In the genomic region with DNA sequence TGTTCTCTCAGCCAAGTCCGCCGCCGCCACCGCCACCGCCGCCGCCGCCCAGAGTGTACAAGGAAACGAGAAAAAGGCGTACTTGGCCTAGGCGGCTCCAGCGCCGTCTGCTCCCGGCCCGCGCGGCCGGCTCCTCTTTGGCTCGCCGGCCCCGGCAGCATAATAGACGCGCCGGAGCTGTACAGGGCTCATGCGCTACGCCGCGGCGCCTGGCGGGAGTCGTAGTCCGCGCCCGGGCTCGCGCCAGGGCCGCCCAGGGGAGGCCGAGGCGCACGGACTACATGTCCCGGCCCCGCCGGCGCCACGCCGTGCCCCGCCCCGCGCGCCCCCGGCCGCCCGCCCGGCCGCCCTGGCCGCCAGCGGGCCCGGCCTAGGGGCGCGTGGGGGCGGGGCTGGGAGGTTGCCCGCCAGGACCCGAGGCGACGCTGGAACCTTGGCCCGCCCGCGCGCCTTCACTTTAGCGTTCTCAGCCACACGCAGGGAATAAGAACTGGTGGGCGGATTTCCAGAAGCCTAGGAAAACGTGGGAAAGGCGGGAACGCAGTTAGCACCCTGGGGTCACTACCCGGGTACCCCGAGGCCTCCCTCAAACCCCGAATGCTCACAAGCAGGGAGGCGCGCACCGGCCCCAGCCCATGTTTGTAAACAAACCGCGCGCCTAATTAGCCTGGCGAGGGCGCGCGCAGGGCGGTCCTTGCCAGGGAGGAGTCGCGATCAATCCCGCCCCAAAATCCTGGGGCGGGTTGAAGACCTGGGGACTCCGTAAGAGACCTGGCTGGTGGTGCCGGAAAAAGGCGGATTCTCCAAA, we compare ENCODE assay signal across 8 mouse cellular contexts. TPM values are rescaled to one million over a fixed set of nuclear protein-coding genes. Genes with fewer than 3 reads are reported as not detected.
A peak's percentile ranks its signal among the peaks of the same experiment; 100 is the strongest.
DNase-seq lines count a peak whose midpoint lies in the region; ATAC-seq and TF ChIP-seq lines count a peak whose summit lies in the region.

No protein-coding gene starts in this region.

- peaks cover 32% of the 10 kb centered on the region for H3K36me3 ChIP-seq in forebrain, embryonic 10.5 days (replicated peaks)
- H3K36me3 ChIP-seq in heart, embryonic 15.5 days: no peaks in the 10 kb centered on the region
- no peaks in the 10 kb centered on the region for H3K36me3 ChIP-seq in liver, embryonic 14.5 days (replicated peaks; ENCODE audit: control insufficient read depth, insufficient read depth, low read depth)
- H3K36me3 ChIP-seq in neural tube, embryonic 11.5 days (ENCODE audit: control insufficient read depth, insufficient read depth, low read length): no peaks in the 10 kb centered on the region; the same call in 1 of the 2 replicates
- no peaks in the 10 kb centered on the region for H3K36me3 ChIP-seq in stomach, postnatal 0 days (ENCODE audit: control insufficient read depth, insufficient read depth, low read length)

- ATAC-seq in CD4-positive, CD25-positive, alpha-beta regulatory T cell, adult 4 months: peak; percentile 89
- peak; percentile 98 for ATAC-seq in heart, embryonic 15.5 days (replicated peaks; ENCODE audit: insufficient number of reproducible peaks, insufficient read depth, low FRiP score, low read depth)
- peak; percentile 92 for ATAC-seq in liver, embryonic 14.5 days (ENCODE audit: insufficient read depth)
- ATAC-seq in neural tube, embryonic 11.5 days (ENCODE audit: insufficient read depth, low FRiP score, low TSS enrichment): peak; percentile 98
- ATAC-seq in stomach, postnatal 0 days (ENCODE audit: low FRiP score, low TSS enrichment): peak; percentile 98

- peak overlapping the region; percentile 99 for H3K4me3 ChIP-seq in forebrain, embryonic 10.5 days
- H3K4me3 ChIP-seq in heart, embryonic 15.5 days: peak overlapping the region; percentile 76
- H3K4me3 ChIP-seq in liver, embryonic 14.5 days (ENCODE audit: insufficient read depth in 1 of 2, low read depth in 2 of 2, low read length in 2 of 2): peak overlapping the region; percentile 84
- H3K4me3 ChIP-seq in neural tube, embryonic 11.5 days (ENCODE audit: low read depth, low read length): peak overlapping the region; percentile 98
- H3K4me3 ChIP-seq in stomach, postnatal 0 days (ENCODE audit: low read depth, low read length): peak overlapping the region; percentile 95

- TF ChIP-seq CTCF in liver, embryonic 14.5 days (IDR thresholded peaks at IDR 0.05; ENCODE audit: low read depth): no peak
- TF ChIP-seq CTCF in stomach, postnatal 0 days (IDR thresholded peaks at IDR 0.05; ENCODE audit: low read depth): no peak

- H3K9me3 ChIP-seq in forebrain, embryonic 10.5 days: no peaks in the 10 kb centered on the region
- no peaks in the 10 kb centered on the region for H3K9me3 ChIP-seq in heart, embryonic 15.5 days (replicated peaks)
- H3K9me3 ChIP-seq in liver, embryonic 14.5 days (ENCODE audit: control insufficient read depth, low read length): no peaks in the 10 kb centered on the region
- H3K9me3 ChIP-seq in neural tube, embryonic 11.5 days (ENCODE audit: control insufficient read depth, low read length): no peaks in the 10 kb centered on the region
- no peaks in the 10 kb centered on the region for H3K9me3 ChIP-seq in stomach, postnatal 0 days (ENCODE audit: control insufficient read depth, low read length)

- TF ChIP-seq EP300 in liver, embryonic 14.5 days (IDR thresholded peaks at IDR 0.05; ENCODE audit: low read depth): no peak
- TF ChIP-seq EP300 in stomach, postnatal 0 days (optimal IDR thresholded peaks at IDR 0.05): no peak

- peak overlapping the region; percentile 81 for H3K4me2 ChIP-seq in heart, embryonic 15.5 days
- peak overlapping the region; percentile 73 for H3K4me2 ChIP-seq in liver, embryonic 14.5 days (ENCODE audit: low read depth)
- peak overlapping the region; percentile 70 for H3K4me2 ChIP-seq in neural tube, embryonic 11.5 days (ENCODE audit: low read depth)
- H3K4me2 ChIP-seq in stomach, postnatal 0 days (replicated peaks; ENCODE audit: low read depth): peak overlapping the region; percentile 81

- DNase-seq in c-Kit-negative CD71-positive TER-119-positive erythroid progenitor cells, embryonic 14.5 days (ENCODE audit: low read depth, low spot score): peak; percentile 61
- peak; percentile 86 for DNase-seq in forebrain, embryonic 10.5 days (ENCODE audit: extremely low spot score, low spot score)
- peak; percentile 91 to 97 for DNase-seq in kidney, postnatal 25 days
- peak; percentile 77 to 79 (median 78) for DNase-seq in liver, embryonic 14.5 days (ENCODE audit: low read depth in 3 of 3, low spot score in 3 of 3)
- DNase-seq in neural tube, embryonic 11.5 days (ENCODE audit: low spot score): peak; percentile 96
- peak; percentile 94 for DNase-seq in stomach, postnatal 0 days (ENCODE audit: low spot score)

- H3K9ac ChIP-seq in heart, embryonic 15.5 days: peak overlapping the region; percentile 94
- H3K9ac ChIP-seq in liver, embryonic 14.5 days (replicated peaks): peak overlapping the region; percentile 79
- H3K9ac ChIP-seq in neural tube, embryonic 11.5 days (ENCODE audit: low read length): peak overlapping the region; percentile 98
- peak overlapping the region; percentile 94 for H3K9ac ChIP-seq in stomach, postnatal 0 days (ENCODE audit: low read length)

- H3K4me1 ChIP-seq in forebrain, embryonic 10.5 days: peaks cover 51% of the 10 kb centered on the region
- peaks cover 42% of the 10 kb centered on the region for H3K4me1 ChIP-seq in heart, embryonic 15.5 days (replicated peaks)
- peaks cover 29 to 45% of the 10 kb centered on the region in 2 experiments for H3K4me1 ChIP-seq in liver, embryonic 14.5 days (replicated peaks; ENCODE audit: control insufficient read depth in 2 of 2, insufficient read depth in 2 of 2, low read length in 1 of 2)
- H3K4me1 ChIP-seq in neural tube, embryonic 11.5 days (ENCODE audit: control insufficient read depth, insufficient read depth, low read length): peaks cover 26% of the 10 kb centered on the region
- peaks cover 10% of the 10 kb centered on the region for H3K4me1 ChIP-seq in stomach, postnatal 0 days (replicated peaks; ENCODE audit: control insufficient read depth, insufficient read depth)

- under 1% methylated on average over 92 of the region's 96 CpGs for WGBS in forebrain, embryonic 10.5 days
- whole genome bisulfite sequencing in heart, embryonic 15.5 days: under 1% methylated on average over 77 of the region's 96 CpGs
- under 1% methylated on average over 90 of the region's 96 CpGs for WGBS in liver, embryonic 14.5 days (ENCODE audit: insufficient replicate concordance)
- WGBS in neural tube, embryonic 11.5 days: under 1% methylated on average over 80 of the region's 96 CpGs
- under 1% methylated on average over 74 of the region's 96 CpGs for WGBS in stomach, postnatal 0 days

- peak overlapping the region; percentile 98 for H3K27ac ChIP-seq in forebrain, embryonic 10.5 days
- peak overlapping the region; percentile 96 for H3K27ac ChIP-seq in heart, embryonic 15.5 days
- H3K27ac ChIP-seq in liver, embryonic 14.5 days: peak overlapping the region; percentile 74
- H3K27ac ChIP-seq in neural tube, embryonic 11.5 days (ENCODE audit: low read depth, low read length): peak overlapping the region; percentile 95
- peak overlapping the region; percentile 97 for H3K27ac ChIP-seq in stomach, postnatal 0 days (replicated peaks)

- H3K27me3 ChIP-seq in forebrain, embryonic 10.5 days (ENCODE audit: poor library complexity, severe bottlenecking): no peaks in the 10 kb centered on the region; the same call in 1 of the 2 replicates
- H3K27me3 ChIP-seq in heart, embryonic 15.5 days: no peaks in the 10 kb centered on the region
- no peaks in the 10 kb centered on the region for H3K27me3 ChIP-seq in liver, embryonic 14.5 days (ENCODE audit: control insufficient read depth, insufficient read depth, low read length)
- H3K27me3 ChIP-seq in neural tube, embryonic 11.5 days (ENCODE audit: control insufficient read depth, insufficient read depth, low read length): no peaks in the 10 kb centered on the region
- no peaks in the 10 kb centered on the region for H3K27me3 ChIP-seq in stomach, postnatal 0 days (ENCODE audit: control insufficient read depth, insufficient read depth, low read length)

RNA-seq across cellular contexts. Expression of a gene that starts 31.8 kb away (rescaled TPM):
- polyA plus RNA-seq in CD4-positive, CD25-positive, alpha-beta regulatory T cell, adult 4 months (2017; shearing (Covaris generic)): 10 to 100 TPM; 33.5 to 34.3 TPM
- 152 and 160 TPM in 2 replicates for polyA plus RNA-seq in forebrain, embryonic 10.5 days (2016; fragmentation: Nextera tagmentation; extraction: Ambion mirVana)
- polyA plus RNA-seq in heart, embryonic 15.5 days (2015; fragmentation: Nextera tagmentation; extraction: Ambion mirVana): 52.9 and 65.0 TPM in 2 replicates
- polyA plus RNA-seq in liver, embryonic 14.5 days (2012; rRNA removed): 7.4 and 9.5 TPM in 2 replicates
- polyA plus RNA-seq in liver, embryonic 14.5 days (2014; fragmentation: Nextera tagmentation; extraction: Ambion mirVana): 24.4 and 27.2 TPM in 2 replicates
- polyA plus RNA-seq in neural tube, embryonic 11.5 days (2014; fragmentation: Nextera tagmentation; extraction: Ambion mirVana): 198 and 204 TPM in 2 replicates
- polyA plus RNA-seq in stomach, postnatal 0 days (2015; fragmentation: Nextera tagmentation; extraction: Ambion mirVana): 41.0 and 48.3 TPM in 2 replicates

RNA-seq across cellular contexts. Expression of a gene that starts 33.6 kb away (rescaled TPM):
- polyA plus RNA-seq in CD4-positive, CD25-positive, alpha-beta regulatory T cell, adult 4 months (2017; shearing (Covaris generic)): under 1 TPM in 1 of 2 experiments, not detected in 1; 0.52 TPM
- polyA plus RNA-seq in forebrain, embryonic 10.5 days (2016; fragmentation: Nextera tagmentation; extraction: Ambion mirVana): 10.2 and 11.0 TPM in 2 replicates
- polyA plus RNA-seq in heart, embryonic 15.5 days (2015; fragmentation: Nextera tagmentation; extraction: Ambion mirVana): 3.0 and 4.8 TPM in 2 replicates
- 0.29 and 0.39 TPM in 2 replicates for polyA plus RNA-seq in liver, embryonic 14.5 days (2012; rRNA removed)
- 0.33 and 0.44 TPM in 2 replicates for polyA plus RNA-seq in liver, embryonic 14.5 days (2014; fragmentation: Nextera tagmentation; extraction: Ambion mirVana)
- 15.8 and 16.2 TPM in 2 replicates for polyA plus RNA-seq in neural tube, embryonic 11.5 days (2014; fragmentation: Nextera tagmentation; extraction: Ambion mirVana)
- 2.8 and 3.4 TPM in 2 replicates for polyA plus RNA-seq in stomach, postnatal 0 days (2015; fragmentation: Nextera tagmentation; extraction: Ambion mirVana)

RNA-seq across cellular contexts. Expression of a gene that starts 39.3 kb away (rescaled TPM):
- 10 to 100 TPM; 15.6 to 17.1 TPM for polyA plus RNA-seq in CD4-positive, CD25-positive, alpha-beta regulatory T cell, adult 4 months (2017; shearing (Covaris generic))
- polyA plus RNA-seq in forebrain, embryonic 10.5 days (2016; fragmentation: Nextera tagmentation; extraction: Ambion mirVana): 88.6 and 89.0 TPM in 2 replicates
- 26.7 and 34.0 TPM in 2 replicates for polyA plus RNA-seq in heart, embryonic 15.5 days (2015; fragmentation: Nextera tagmentation; extraction: Ambion mirVana)
- 19.7 and 24.4 TPM in 2 replicates for polyA plus RNA-seq in liver, embryonic 14.5 days (2012; rRNA removed)
- polyA plus RNA-seq in liver, embryonic 14.5 days (2014; fragmentation: Nextera tagmentation; extraction: Ambion mirVana): 23.6 and 27.4 TPM in 2 replicates
- 64.5 and 69.1 TPM in 2 replicates for polyA plus RNA-seq in neural tube, embryonic 11.5 days (2014; fragmentation: Nextera tagmentation; extraction: Ambion mirVana)
- 19.3 and 19.7 TPM in 2 replicates for polyA plus RNA-seq in stomach, postnatal 0 days (2015; fragmentation: Nextera tagmentation; extraction: Ambion mirVana)

RNA-seq across cellular contexts. Expression of a gene that starts 48.9 kb away (rescaled TPM):
- polyA plus RNA-seq in CD4-positive, CD25-positive, alpha-beta regulatory T cell, adult 4 months (2017; shearing (Covaris generic)): 1 to 10 TPM; 9.9 to 10.0 TPM
- 11.5 and 11.8 TPM in 2 replicates for polyA plus RNA-seq in forebrain, embryonic 10.5 days (2016; fragmentation: Nextera tagmentation; extraction: Ambion mirVana)
- polyA plus RNA-seq in heart, embryonic 15.5 days (2015; fragmentation: Nextera tagmentation; extraction: Ambion mirVana): 3.1 and 4.8 TPM in 2 replicates
- polyA plus RNA-seq in liver, embryonic 14.5 days (2012; rRNA removed): 5.2 and 5.8 TPM in 2 replicates
- polyA plus RNA-seq in liver, embryonic 14.5 days (2014; fragmentation: Nextera tagmentation; extraction: Ambion mirVana): 2.8 and 3.0 TPM in 2 replicates
- polyA plus RNA-seq in neural tube, embryonic 11.5 days (2014; fragmentation: Nextera tagmentation; extraction: Ambion mirVana): 15.0 and 17.3 TPM in 2 replicates
- 2.7 and 2.9 TPM in 2 replicates for polyA plus RNA-seq in stomach, postnatal 0 days (2015; fragmentation: Nextera tagmentation; extraction: Ambion mirVana)

Comparison
In these comparisons a context has a peak if more than half of its experiments do, and no peak if none do; other contexts are left out.
1. Peak in every context shown above with its lines: DNase-seq, ATAC-seq, H3K4me3 ChIP-seq and H3K27ac ChIP-seq.